Mouse (Mus musculus) heart, adult 2 months (tissue): ENCODE data around the gene Tgif1. TPM values are rescaled to one million over a fixed set of nuclear protein-coding genes. Genes with fewer than 3 reads are reported as not detected.

ENCODE experiments used
- DNase-seq, 2 experiments: peaks; one replicate each; pipeline ENCODE4 v3.0.0; 2021
- H3K27ac ChIP-seq: fragments of 200-600 bp; 2 replicates; pipeline ENCODE4 v1.8.1; 2022
- H3K27me3 ChIP-seq: fragments of 200-500 bp; 2 replicates; pipeline ENCODE4 v1.6.1; 2012; ENCODE audit warnings: mild to moderate bottlenecking, low read length, inconsistent platforms, mixed read lengths; ENCODE audit not compliant: control insufficient read depth, insufficient read depth
- H3K36me3 ChIP-seq: fragments of 200-500 bp; 2 replicates; pipeline ENCODE4 v1.6.1; 2012; ENCODE audit warnings: low read length, inconsistent platforms; ENCODE audit not compliant: control insufficient read depth, insufficient read depth
- H3K4me1 ChIP-seq: fragments of 200-500 bp; 2 replicates; pipeline ENCODE4 v1.6.1; 2011; ENCODE audit warnings: low read length; ENCODE audit not compliant: control insufficient read depth, insufficient read depth
- H3K4me3 ChIP-seq: fragments of 200-600 bp; 2 replicates; pipeline ENCODE4 v1.8.1; 2022
- H3K79me2 ChIP-seq: fragments of 200-500 bp; replicated peaks from 2 replicates; pipeline ENCODE4 v1.6.1; 2012; ENCODE audit warnings: mild to moderate bottlenecking, inconsistent platforms, low read length, moderate library complexity, mixed read lengths; ENCODE audit not compliant: control insufficient read depth, insufficient read depth
- H3K9ac ChIP-seq: fragments of 200-500 bp; 2 replicates; pipeline ENCODE4 v1.6.1; 2012; ENCODE audit warnings: low read depth, mild to moderate bottlenecking, control low read depth, inconsistent platforms, low read length, mixed read lengths
- CTCF ChIP-seq: fragments of 200-600 bp; IDR thresholded peaks from 2 replicates; pipeline ENCODE4 v1.8.1; 2022; ENCODE audit warnings: antibody characterized with exemption, mild to moderate bottlenecking, moderate library complexity
- EP300 ChIP-seq: fragments of 200-500 bp; IDR thresholded peaks from 2 replicates; pipeline ENCODE4 v1.6.1; 2011; ENCODE audit warnings: low read depth, low read length, control low read depth; ENCODE audit not compliant: insufficient read depth
- POLR2A ChIP-seq: fragments of 200-500 bp; IDR thresholded peaks from 2 replicates; pipeline ENCODE4 v1.6.1; 2011; ENCODE audit warnings: mild to moderate bottlenecking, low read depth, low read length, control low read depth; ENCODE audit not compliant: insufficient read depth
- WGBS: fragments of 180-500 bp; shearing (Covaris S2); methylation state at CpG from one replicate; pipeline ENCODE4 v1.1.7; 2018; 5-methylcytosine and 5-hydroxymethylcytosine counted together
- intact Hi-C: fragments of 180-260 bp; cut with DNase I; formaldehyde crosslinking; loops from one replicate; pipeline ENCODE4 v1.15.1; 2025
- polyA plus RNA-seq: library from polyadenylated mRNA; depleted of rRNA; stranded (reverse); fragments of >200 nt; gene quantifications from 2 replicates; pipeline ENCODE4 v1.2.3, GENCODE M21; 2012
- total RNA-seq, 2 experiments: library from RNA; stranded (reverse); gene quantifications; 2 replicates each; pipeline ENCODE4 v1.2.3; 2021

Gene Tgif1
- total and polyA plus RNA-seq, 3 experiments, result 3.0 to 8.6 (median 4.0) TPM

DNA sequence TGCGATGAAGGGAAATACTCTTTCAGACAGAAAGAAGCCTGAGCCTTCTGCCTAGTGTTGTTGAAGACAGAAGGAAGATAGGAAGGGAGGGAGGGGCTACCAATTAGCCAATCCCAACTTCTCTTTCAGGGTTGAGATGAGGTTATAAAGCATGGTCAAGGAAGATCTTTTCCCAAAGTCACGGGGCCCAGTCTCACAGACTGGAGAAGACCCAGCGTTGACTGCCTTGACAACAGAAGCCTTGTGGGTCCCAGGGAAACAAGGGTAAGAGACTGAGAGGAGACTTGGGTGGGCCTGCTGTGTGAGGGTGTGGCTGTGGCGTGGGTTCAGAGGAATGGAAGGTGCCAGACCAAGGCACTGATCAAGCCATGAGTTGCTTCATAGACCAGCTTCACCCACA, 17.2 kb upstream of the Tgif1 start:
- 90% methylated on average over 4 of the region's 4 CpGs for WGBS
- DNase-seq, result no peak
- Histone ChIP-seq H3K4me3 (no peak overlapping the region), H3K79me2 (no peaks in the 10 kb centered on the region), H3K9ac (no peak overlapping the region), H3K27me3 (0 out of 2 replicates have a peak, but pooled peaks cover 1% of the 10 kb centered on the region), H3K36me3 (no peaks in the 10 kb centered on the region), H3K27ac (no peak overlapping the region), H3K4me1 (no peaks in the 10 kb centered on the region)
- intact Hi-C loops, result no loop called here
- no peak for TF ChIP-seq POLR2A

DNA sequence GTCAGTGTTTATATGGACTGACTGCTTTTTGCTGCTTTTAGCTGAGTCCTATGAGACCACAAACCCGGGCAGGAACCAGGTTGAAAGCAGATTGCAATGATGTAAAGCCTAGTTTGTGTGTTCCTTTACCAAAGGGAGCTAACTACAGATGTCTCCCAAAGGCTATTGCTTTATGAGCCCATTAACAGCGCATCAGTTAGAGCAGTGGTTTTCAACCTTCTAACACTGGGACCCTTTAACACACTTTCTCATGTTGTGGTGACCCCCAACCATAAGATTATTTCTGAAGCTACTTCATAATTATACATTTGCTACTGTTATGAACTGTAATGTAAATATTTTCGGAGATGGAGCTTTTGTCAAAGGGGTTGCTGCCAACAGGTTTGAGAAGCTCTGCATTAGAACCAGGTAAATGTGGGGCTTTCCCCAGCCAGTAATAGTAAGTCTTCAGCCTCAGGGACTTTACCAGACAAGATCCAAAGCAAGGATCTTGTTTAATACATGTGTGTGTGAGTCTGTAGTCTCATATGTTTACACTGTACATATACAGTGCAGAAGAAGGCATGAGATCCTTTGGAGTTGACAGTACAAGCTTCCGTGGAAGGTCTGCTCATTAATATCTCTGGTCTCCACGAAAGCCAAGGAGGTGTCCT, 15.4 kb upstream of the Tgif1 start:
- intact Hi-C loops, result no loop called here
- no peaks in the 10 kb centered on the region for H3K27me3 ChIP-seq

DNA sequence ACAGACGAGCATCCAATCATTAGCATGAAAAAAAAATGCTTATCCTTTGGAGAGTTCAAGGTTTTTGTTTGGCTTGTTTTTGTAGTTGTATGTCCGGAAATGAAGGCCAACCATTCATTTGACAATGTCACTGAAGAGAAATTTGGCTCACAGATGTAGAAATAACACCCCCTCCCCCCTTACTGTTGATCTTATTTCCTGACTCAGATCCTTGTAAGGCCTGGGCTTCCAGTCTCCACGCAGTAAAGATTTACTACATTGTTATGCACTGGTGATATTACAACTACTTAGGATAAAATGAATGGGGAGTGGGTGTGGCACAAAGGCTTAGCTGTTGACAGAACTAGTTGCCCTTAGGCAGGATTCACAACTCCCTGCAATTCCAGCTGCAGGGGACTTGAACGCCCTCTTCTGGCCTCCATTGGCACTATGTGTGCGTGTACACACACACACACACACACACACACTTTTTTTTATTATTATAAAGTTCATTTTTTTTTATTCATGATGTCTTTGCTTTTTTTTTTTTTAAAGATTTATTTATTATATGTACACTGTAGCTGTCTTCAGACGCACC, 13.3 kb upstream of the Tgif1 start:
- no peaks in the 10 kb centered on the region for H3K27me3 ChIP-seq
- DNase-seq, result no peak
- TF ChIP-seq POLR2A, result no peak
- TF ChIP-seq CTCF, result no peak
- no peak for TF ChIP-seq EP300
- H3K4me3 ChIP-seq, result no peak overlapping the region
- no peak overlapping the region for H3K27ac ChIP-seq
- 69% methylated on average over 6 of the region's 6 CpGs for WGBS
- H3K79me2 ChIP-seq, result no peaks in the 10 kb centered on the region
- no peak overlapping the region for H3K9ac ChIP-seq
- H3K36me3 ChIP-seq, result no peaks in the 10 kb centered on the region
- H3K4me1 ChIP-seq, result no peaks in the 10 kb centered on the region
- intact Hi-C loops, result no loop called here

More for the DNA sequence above, 15.4 kb upstream of the Tgif1 start:
- H3K4me1 ChIP-seq, result no peaks in the 10 kb centered on the region
- H3K36me3 ChIP-seq, result no peaks in the 10 kb centered on the region
- no peak for DNase-seq
- TF ChIP-seq EP300 (no peak), POLR2A (no peak), CTCF (no peak)
- no peak overlapping the region for H3K27ac ChIP-seq
- no peaks in the 10 kb centered on the region for H3K79me2 ChIP-seq
- H3K4me3 ChIP-seq, result no peak overlapping the region
- 86% methylated on average over 5 of the region's 5 CpGs for WGBS
- no peak overlapping the region for H3K9ac ChIP-seq

DNA sequence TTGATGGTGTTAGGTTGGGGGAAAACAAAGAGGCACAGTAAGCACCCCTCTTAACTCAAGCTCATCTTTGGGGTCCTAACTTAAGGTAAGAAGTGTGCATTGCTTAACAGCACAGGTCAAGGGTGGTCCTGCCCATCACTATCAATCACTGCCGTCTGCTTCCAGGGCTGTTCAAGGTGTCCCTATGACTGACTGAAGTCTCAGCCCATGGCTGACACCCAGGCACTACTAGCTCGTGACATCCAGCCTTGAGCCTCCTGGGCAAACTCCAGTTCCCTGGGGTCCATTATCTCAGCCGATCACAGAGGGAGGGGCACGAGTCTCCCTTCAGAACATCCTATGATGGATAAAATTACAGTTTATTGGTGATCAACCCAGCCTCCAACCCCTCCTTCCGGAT, 12.7 kb upstream of the Tgif1 start:
- no peak for DNase-seq
- Histone ChIP-seq H3K36me3 (no peaks in the 10 kb centered on the region), H3K4me3 (no peak overlapping the region), H3K9ac (no peak overlapping the region), H3K27ac (no peak overlapping the region), H3K27me3 (no peaks in the 10 kb centered on the region), H3K79me2 (no peaks in the 10 kb centered on the region), H3K4me1 (no peaks in the 10 kb centered on the region)
- TF ChIP-seq EP300 (no peak), POLR2A (no peak), CTCF (no peak)
- WGBS, result 81% methylated on average over 5 of the region's 5 CpGs
- intact Hi-C loops, result no loop called here

DNA sequence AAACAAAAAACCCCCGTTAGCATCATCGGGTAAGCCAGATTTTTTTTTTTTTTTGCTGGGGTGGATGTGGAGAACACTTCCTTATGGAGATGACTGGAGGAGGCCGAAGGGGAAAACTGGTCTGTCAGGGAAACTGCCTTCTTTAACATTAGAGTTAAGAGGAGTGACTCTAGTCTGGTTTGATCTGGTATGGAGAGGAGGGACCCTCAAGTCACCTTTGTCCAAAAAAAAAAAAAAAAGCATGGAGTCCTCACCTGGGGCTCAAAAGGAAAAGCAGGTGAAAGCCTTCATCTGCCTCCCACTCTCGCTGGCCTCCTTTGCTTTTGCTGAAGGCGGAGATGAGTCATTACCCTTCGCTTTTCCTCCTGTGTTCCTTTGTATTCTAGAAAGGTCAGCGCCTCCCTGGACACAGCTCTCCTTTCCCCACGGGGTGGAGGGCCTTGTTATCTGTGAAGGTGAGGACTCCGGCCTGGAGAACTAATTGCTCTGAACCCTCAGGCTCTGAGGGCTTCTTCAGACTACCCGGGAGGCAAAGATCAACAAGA, 11.8 kb upstream of the Tgif1 start:
- no peak overlapping the region for H3K4me3 ChIP-seq
- 59% methylated on average over 10 of the region's 10 CpGs for WGBS

DNA sequence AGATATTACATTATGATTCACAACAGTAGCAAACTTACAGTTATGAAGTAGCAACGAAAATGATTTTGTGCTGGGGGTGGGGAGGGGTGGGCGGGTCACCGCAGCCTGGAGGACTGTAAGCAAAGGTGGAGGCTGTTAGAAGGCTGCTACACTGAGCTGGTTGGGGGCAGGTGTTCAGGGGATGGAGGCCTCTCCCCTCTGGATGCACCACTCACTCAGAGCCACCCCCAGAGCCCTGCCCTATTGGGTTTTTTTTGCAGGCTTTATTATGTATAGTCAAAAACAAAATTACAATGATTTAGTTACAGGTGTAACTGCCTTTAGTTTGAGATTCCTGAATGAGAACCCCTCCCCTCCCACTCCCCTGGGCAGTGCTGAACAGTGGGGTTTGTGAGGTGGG, 11.3 kb upstream of the Tgif1 start:
- Histone ChIP-seq H3K79me2 (no peaks in the 10 kb centered on the region), H3K27me3 (no peaks in the 10 kb centered on the region), H3K9ac (no peak overlapping the region), H3K27ac (no peak overlapping the region), H3K36me3 (no peaks in the 10 kb centered on the region), H3K4me3 (no peak overlapping the region), H3K4me1 (no peaks in the 10 kb centered on the region)
- 79% methylated on average over 3 of the region's 3 CpGs for WGBS
- intact Hi-C loops, result no loop called here
- TF ChIP-seq CTCF, result no peak
- TF ChIP-seq POLR2A, result no peak
- no peak for TF ChIP-seq EP300
- no peak for DNase-seq

More for the DNA sequence above, 11.8 kb upstream of the Tgif1 start:
- Histone ChIP-seq H3K27ac (no peak overlapping the region), H3K4me1 (no peaks in the 10 kb centered on the region), H3K79me2 (no peaks in the 10 kb centered on the region), H3K9ac (no peak overlapping the region), H3K27me3 (no peaks in the 10 kb centered on the region), H3K36me3 (no peaks in the 10 kb centered on the region)
- no peak for DNase-seq
- intact Hi-C loops, result no loop called here
- no peak for TF ChIP-seq POLR2A
- TF ChIP-seq EP300, result no peak
- no peak for TF ChIP-seq CTCF
